In genomic region chr16:29838981-29839661, GRCm38 (mm10) we compare ENCODE assay signal across 8 mouse cellular contexts.
A peak's percentile ranks its signal among the peaks of the same experiment; 100 is the strongest.
DNase-seq lines count a peak whose midpoint lies in the region; ATAC-seq and TF ChIP-seq lines count a peak whose summit lies in the region.

No protein-coding gene starts in this region.

- no peak for TF ChIP-seq CTCF in heart, postnatal 0 days (IDR thresholded peaks at IDR 0.05; ENCODE audit: low read depth)

- H3K27me3 ChIP-seq in heart, postnatal 0 days (ENCODE audit: control insufficient read depth, insufficient read depth, low read length): no peaks in the 10 kb centered on the region
- no peaks in the 10 kb centered on the region for H3K27me3 ChIP-seq in liver, embryonic 16.5 days (ENCODE audit: control insufficient read depth, insufficient read depth, low read depth, low read length)
- H3K27me3 ChIP-seq in neural tube, embryonic 15.5 days (replicated peaks): peaks cover 25% of the 10 kb centered on the region

- no peak for TF ChIP-seq EP300 in heart, postnatal 0 days (IDR thresholded peaks at IDR 0.05; ENCODE audit: low read depth)

- H3K4me2 ChIP-seq in heart, postnatal 0 days (ENCODE audit: low read depth, low read length): peak overlapping the region; percentile 63
- peak overlapping the region; percentile 60 for H3K4me2 ChIP-seq in liver, embryonic 16.5 days (ENCODE audit: low read depth, low read length)
- H3K4me2 ChIP-seq in neural tube, embryonic 15.5 days: peak overlapping the region; percentile 57

- H3K9me3 ChIP-seq in heart, postnatal 0 days (replicated peaks; ENCODE audit: control insufficient read depth, low read length): no peaks in the 10 kb centered on the region
- no peaks in the 10 kb centered on the region for H3K9me3 ChIP-seq in liver, embryonic 16.5 days (replicated peaks; ENCODE audit: control insufficient read depth, low read length)
- H3K9me3 ChIP-seq in neural tube, embryonic 15.5 days (replicated peaks): no peaks in the 10 kb centered on the region

- 0 out of 2 replicates have a peak, but pooled peaks have one; percentile 39 for ATAC-seq in heart, postnatal 0 days (ENCODE audit: insufficient read depth, low read depth)
- ATAC-seq in liver, embryonic 16.5 days (ENCODE audit: low read depth): no peak
- ATAC-seq in neural tube, embryonic 15.5 days (ENCODE audit: low FRiP score): peak; percentile 29; the same call in 1 of the 2 replicates

- DNase-seq in CD4-positive, CD25-positive, alpha-beta regulatory T cell, adult 2 months (ENCODE audit: low read depth, low spot score): peak; percentile 72
- peak; percentile 48 for DNase-seq in WW6 (ENCODE audit: low read depth, low spot score)
- peak; percentile 30 for DNase-seq in fibroblast of lung, adult 2 months (ENCODE audit: low read depth)
- no peak for DNase-seq in heart, postnatal 0 days (ENCODE audit: low spot score)
- DNase-seq in kidney, postnatal 36 days: peak; percentile 35 to 73
- peak; percentile 72 to 75 for DNase-seq in thymus, postnatal 10 days (ENCODE audit: low spot score in 2 of 2)

- H3K27ac ChIP-seq in heart, postnatal 0 days (ENCODE audit: low read depth): no peak overlapping the region; the same call in 1 of the 2 replicates
- H3K27ac ChIP-seq in liver, embryonic 16.5 days (ENCODE audit: low read length): no peak overlapping the region
- H3K27ac ChIP-seq in neural tube, embryonic 15.5 days (replicated peaks): peak overlapping the region; percentile 62

- H3K9ac ChIP-seq in heart, postnatal 0 days (replicated peaks; ENCODE audit: low read depth, low read length): no peak overlapping the region; the same call in 1 of the 2 replicates
- peak overlapping the region; percentile 2; the same call in 1 of the 2 replicates for H3K9ac ChIP-seq in liver, embryonic 16.5 days (ENCODE audit: low read depth, low read length)
- H3K9ac ChIP-seq in neural tube, embryonic 15.5 days (replicated peaks): peak overlapping the region; percentile 36; the same call in 1 of the 2 replicates

- WGBS in heart, postnatal 0 days: 8% methylated on average over 28 of the region's 28 CpGs
- 4% methylated on average over 28 of the region's 28 CpGs for WGBS in liver, embryonic 16.5 days (ENCODE audit: insufficient replicate concordance)
- 10% methylated on average over 28 of the region's 28 CpGs for WGBS in neural tube, embryonic 15.5 days

- no peaks in the 10 kb centered on the region for H3K36me3 ChIP-seq in heart, postnatal 0 days (replicated peaks; ENCODE audit: control insufficient read depth, insufficient read depth, low read length)
- H3K36me3 ChIP-seq in liver, embryonic 16.5 days (ENCODE audit: control insufficient read depth, insufficient read depth): no peaks in the 10 kb centered on the region
- H3K36me3 ChIP-seq in neural tube, embryonic 15.5 days: no peaks in the 10 kb centered on the region

- peak overlapping the region; percentile 33 for H3K4me3 ChIP-seq in heart, postnatal 0 days (ENCODE audit: low read depth, low read length)
- peak overlapping the region; percentile 34 for H3K4me3 ChIP-seq in liver, embryonic 16.5 days (ENCODE audit: low read depth, low read length)
- peak overlapping the region; percentile 29 for H3K4me3 ChIP-seq in neural tube, embryonic 15.5 days (replicated peaks)

- peaks cover 6% of the 10 kb centered on the region; the same call in 1 of the 2 replicates for H3K4me1 ChIP-seq in heart, postnatal 0 days (ENCODE audit: control insufficient read depth, insufficient read depth)
- peaks cover 23% of the 10 kb centered on the region for H3K4me1 ChIP-seq in liver, embryonic 16.5 days (ENCODE audit: control insufficient read depth, low read depth, low read length)
- H3K4me1 ChIP-seq in neural tube, embryonic 15.5 days: peaks cover 22% of the 10 kb centered on the region
